Mouse (Mus musculus) pancreas, adult 10 weeks (tissue): ENCODE results near the gene Gm6367. TPM values are rescaled to one million over a fixed set of nuclear protein-coding genes. Genes with fewer than 3 reads are reported as not detected.

Source experiments
- polyA plus RNA-seq: library from polyadenylated mRNA; stranded (reverse); fragments of 350-450 nt; fragmentation: Illumina TruSeq; extraction: RNeasy Lipid Tissue Mini Kit (QIAGEN cat#74804); gene quantifications from one replicate; pipeline ENCODE4 v1.2.3, GENCODE M21; 2015; ENCODE audit warnings: low read depth, low replicate concordance; ENCODE audit not compliant: insufficient read depth

Gene Gm6367
- polyA plus RNA-seq: not detected

DNA sequence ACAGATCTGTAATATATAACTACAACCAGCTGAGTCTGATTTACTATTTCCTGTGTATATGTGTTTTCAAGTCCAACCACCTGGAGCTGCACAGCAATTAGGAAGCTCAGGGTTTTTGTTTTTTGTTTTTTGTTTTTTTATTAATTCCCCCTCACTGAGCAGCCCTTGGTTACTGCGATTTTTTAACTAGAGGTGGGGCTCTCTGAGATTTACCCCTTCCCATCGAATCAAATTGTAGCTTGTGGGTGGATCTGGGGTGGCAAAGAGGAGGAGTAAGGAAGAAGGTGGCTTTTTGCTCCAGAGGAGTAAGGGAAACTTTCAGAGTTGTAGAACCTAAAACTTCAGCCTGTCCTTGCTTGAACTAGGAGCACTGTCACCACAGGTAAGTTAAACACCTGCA is at the start of gene Gm6367:
Gene Gm6367, plus strand, starts transcription at position 301 of the 400 bp plus-strand sequence.

Other genes with a start within 250 kb of the Gm6367 start
- not detected for gene Gm3183, start 123.2 kb upstream of the Gm6367 start, polyA plus RNA-seq
- not detected for gene Gm7942, start 118.3 kb downstream of the Gm6367 start, polyA plus RNA-seq
- gene Gm16513, start 194.0 kb downstream of the Gm6367 start, polyA plus RNA-seq: not detected